Mouse (Mus musculus) macrophage (primary cell): ENCODE measurements around the gene Ccdc146. TPM values are rescaled to one million over a fixed set of nuclear protein-coding genes. Genes with fewer than 3 reads are reported as not detected.

Experiments used
- H3K27ac ChIP-seq: fragments of 350-480 bp; formaldehyde crosslinking; 2 replicates; pipeline ENCODE4 v1.9.0; 2021
- H3K36me3 ChIP-seq: fragments of 350-480 bp; formaldehyde crosslinking; 2 replicates; pipeline ENCODE4 v1.9.0; 2021; ENCODE audit errors: inconsistent target
- H3K4me3 ChIP-seq: fragments of 350-480 bp; formaldehyde crosslinking; 2 replicates; pipeline ENCODE4 v1.9.0; 2021; ENCODE audit errors: inconsistent target
- H3K79me2 ChIP-seq: fragments of 350-480 bp; formaldehyde crosslinking; 2 replicates; pipeline ENCODE4 v1.9.0; 2021; ENCODE audit errors: inconsistent target
- WGBS: methylation state at CpG from one replicate; pipeline ENCODE4 v1.1.7; 2026; ENCODE audit warnings: inconsistent platforms; ENCODE audit not compliant: missing documents; 5-methylcytosine and 5-hydroxymethylcytosine counted together
- polyA plus RNA-seq: library from polyadenylated mRNA; stranded (reverse); fragments of 250-400 nt; gene quantifications from 3 replicates; pipeline ENCODE4 v1.2.4, GENCODE M21; 2018; ENCODE audit warnings: inconsistent platforms

Gene Ccdc146
- polyA plus RNA-seq, 1 experiment from 2014 or later = not detected

- no peak overlapping the region for H3K4me3 ChIP-seq
- no peaks in the 10 kb centered on the region for H3K79me2 ChIP-seq
- 92% methylated on average over 9 of the region's 9 CpGs for WGBS
- no peaks in the 10 kb centered on the region; the same call in 1 of the 2 replicates for H3K36me3 ChIP-seq
- peak overlapping the region; percentile 75 for H3K27ac ChIP-seq
Observed at GRCm38 (mm10) chr5:21271386-21272354, 152.8 kb downstream of the Ccdc146 start.

GRCm38 (mm10) chr5:21270756-21271155 is 153.7 kb downstream of the Ccdc146 start:
- Histone ChIP-seq H3K27ac (peak overlapping the region; percentile 75), H3K36me3 (no peaks in the 10 kb centered on the region; the same call in 1 of the 2 replicates), H3K4me3 (no peak overlapping the region), H3K79me2 (no peaks in the 10 kb centered on the region)
- 50% methylated on average over 4 of the region's 4 CpGs for WGBS

GRCm38 (mm10) chr5:21269446-21269845 is 155.0 kb downstream of the Ccdc146 start:
- Histone ChIP-seq H3K79me2 (no peaks in the 10 kb centered on the region), H3K27ac (peak overlapping the region; percentile 75), H3K36me3 (no peaks in the 10 kb centered on the region; the same call in 1 of the 2 replicates), H3K4me3 (no peak overlapping the region)
- WGBS = 91% methylated on average over 5 of the region's 5 CpGs

- H3K36me3 ChIP-seq = 0 out of 2 replicates have a peak, but pooled peaks cover 7% of the 10 kb centered on the region
- no peak overlapping the region for H3K4me3 ChIP-seq
- H3K27ac ChIP-seq = no peak overlapping the region
- no peaks in the 10 kb centered on the region for H3K79me2 ChIP-seq
- WGBS = 91% methylated on average over 2 of the region's 2 CpGs
Observed at GRCm38 (mm10) chr5:21267090-21267489, 157.4 kb downstream of the Ccdc146 start.

- Histone ChIP-seq H3K36me3 (0 out of 2 replicates have a peak, but pooled peaks cover 7% of the 10 kb centered on the region), H3K4me3 (no peak overlapping the region), H3K27ac (no peak overlapping the region), H3K79me2 (no peaks in the 10 kb centered on the region)
- 20% methylated on average over 4 of the region's 4 CpGs for WGBS
Observed at GRCm38 (mm10) chr5:21265049-21265448, 159.4 kb downstream of the Ccdc146 start.

GRCm38 (mm10) chr5:21264352-21265021 is 160.0 kb downstream of the Ccdc146 start:
- Histone ChIP-seq H3K27ac (no peak overlapping the region), H3K79me2 (no peaks in the 10 kb centered on the region), H3K36me3 (0 out of 2 replicates have a peak, but pooled peaks cover 7% of the 10 kb centered on the region), H3K4me3 (no peak overlapping the region)
- WGBS = 98% methylated on average over 8 of the region's 8 CpGs

- peaks cover 11% of the 10 kb centered on the region; the same call in 1 of the 2 replicates for H3K36me3 ChIP-seq
- no peaks in the 10 kb centered on the region for H3K79me2 ChIP-seq
- 62% methylated on average over 18 of the region's 18 CpGs for WGBS
- H3K27ac ChIP-seq = no peak overlapping the region
- no peak overlapping the region for H3K4me3 ChIP-seq
Observed at GRCm38 (mm10) chr5:21263202-21264055, 161.0 kb downstream of the Ccdc146 start.

GRCm38 (mm10) chr5:21261202-21261844 is 163.2 kb downstream of the Ccdc146 start:
- Histone ChIP-seq H3K4me3 (no peak overlapping the region), H3K36me3 (peaks cover 19% of the 10 kb centered on the region; the same call in 1 of the 2 replicates), H3K27ac (no peak overlapping the region), H3K79me2 (no peaks in the 10 kb centered on the region)
- 83% methylated on average over 6 of the region's 6 CpGs for WGBS

GRCm38 (mm10) chr5:21260746-21261145 is 163.7 kb downstream of the Ccdc146 start:
- no peak overlapping the region for H3K27ac ChIP-seq
- 34% methylated on average over 7 of the region's 7 CpGs for WGBS
- H3K79me2 ChIP-seq = no peaks in the 10 kb centered on the region
- no peak overlapping the region for H3K4me3 ChIP-seq
- peaks cover 19% of the 10 kb centered on the region; the same call in 1 of the 2 replicates for H3K36me3 ChIP-seq

- WGBS = 87% methylated on average over 6 of the region's 6 CpGs
- no peaks in the 10 kb centered on the region for H3K79me2 ChIP-seq
- H3K36me3 ChIP-seq = peaks cover 13% of the 10 kb centered on the region; the same call in 1 of the 2 replicates
- H3K4me3 ChIP-seq = no peak overlapping the region
- no peak overlapping the region for H3K27ac ChIP-seq
Observed at GRCm38 (mm10) chr5:21257806-21258205, 166.7 kb downstream of the Ccdc146 start.

- Histone ChIP-seq H3K4me3 (no peak overlapping the region), H3K79me2 (no peaks in the 10 kb centered on the region), H3K27ac (no peak overlapping the region), H3K36me3 (peaks cover 15% of the 10 kb centered on the region; the same call in 1 of the 2 replicates)
- WGBS = 62% methylated on average over 4 of the region's 4 CpGs
Observed at GRCm38 (mm10) chr5:21257126-21257525, 167.4 kb downstream of the Ccdc146 start.

- no peak overlapping the region for H3K4me3 ChIP-seq
- peaks cover 27% of the 10 kb centered on the region for H3K36me3 ChIP-seq
- H3K27ac ChIP-seq = no peak overlapping the region
- WGBS = 19% methylated on average over 5 of the region's 5 CpGs
- no peaks in the 10 kb centered on the region for H3K79me2 ChIP-seq
Observed at GRCm38 (mm10) chr5:21255551-21256132, 168.8 kb downstream of the Ccdc146 start.

- WGBS = 61% methylated on average over 12 of the region's 12 CpGs
- no peak overlapping the region for H3K27ac ChIP-seq
- no peaks in the 10 kb centered on the region for H3K79me2 ChIP-seq
- no peak overlapping the region for H3K4me3 ChIP-seq
- peaks cover 32% of the 10 kb centered on the region for H3K36me3 ChIP-seq
Observed at GRCm38 (mm10) chr5:21254731-21255525, 169.5 kb downstream of the Ccdc146 start.
